Mouse (Mus musculus): ENCODE results near the gene Ifi206.

Gene Ifi206

DNA sequence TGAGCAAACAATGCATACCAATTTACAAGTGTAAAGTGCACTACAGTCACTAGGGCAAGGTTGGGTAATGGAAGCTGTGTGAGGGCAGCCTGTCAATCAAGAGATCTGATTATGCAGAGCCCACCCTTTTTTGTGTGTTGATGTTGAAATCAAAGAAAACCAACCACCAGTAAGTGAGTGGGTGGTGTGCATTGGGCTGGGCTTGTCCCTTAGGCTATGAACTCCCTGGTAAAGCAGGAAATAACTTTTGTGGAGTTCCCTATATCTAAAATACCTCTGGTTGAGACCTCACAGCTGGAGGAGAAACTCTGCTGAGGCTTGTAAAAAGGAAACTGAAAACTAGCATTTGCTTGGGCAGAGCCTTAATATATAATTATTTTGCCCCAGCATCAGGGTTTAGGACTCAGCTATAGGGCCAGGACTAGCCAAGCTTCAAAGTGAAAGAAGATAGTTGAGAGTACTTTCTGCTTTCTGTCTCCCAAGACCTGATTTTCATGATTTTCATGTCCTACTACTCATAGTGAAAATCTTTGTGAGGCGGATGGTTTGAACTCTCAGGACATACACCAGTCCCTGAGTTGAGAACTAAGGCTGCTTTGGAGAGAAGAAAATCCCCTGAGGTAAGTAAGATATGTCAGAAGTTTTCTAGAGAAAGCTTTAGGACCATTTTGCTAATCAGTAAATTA, 71.8 kb downstream of the Ifi206 start:
- DNase-seq, result no peak

- DNase-seq, result no peak
These were observed 72.3 kb downstream of the Ifi206 start for GRCm38 (mm10) chr1:173418516-173418915.

All from right cerebral cortex, postnatal 25 days (tissue).